Mouse (Mus musculus) right cerebral cortex, postnatal 14 days (tissue): Measurements from ENCODE around the gene Parva.
A peak's percentile ranks its signal among the peaks of the same experiment; 100 is the strongest.

Experiments used
- DNase-seq: peaks from one replicate; pipeline ENCODE4 v3.0.0; 2022

The Parva gene

DNA sequence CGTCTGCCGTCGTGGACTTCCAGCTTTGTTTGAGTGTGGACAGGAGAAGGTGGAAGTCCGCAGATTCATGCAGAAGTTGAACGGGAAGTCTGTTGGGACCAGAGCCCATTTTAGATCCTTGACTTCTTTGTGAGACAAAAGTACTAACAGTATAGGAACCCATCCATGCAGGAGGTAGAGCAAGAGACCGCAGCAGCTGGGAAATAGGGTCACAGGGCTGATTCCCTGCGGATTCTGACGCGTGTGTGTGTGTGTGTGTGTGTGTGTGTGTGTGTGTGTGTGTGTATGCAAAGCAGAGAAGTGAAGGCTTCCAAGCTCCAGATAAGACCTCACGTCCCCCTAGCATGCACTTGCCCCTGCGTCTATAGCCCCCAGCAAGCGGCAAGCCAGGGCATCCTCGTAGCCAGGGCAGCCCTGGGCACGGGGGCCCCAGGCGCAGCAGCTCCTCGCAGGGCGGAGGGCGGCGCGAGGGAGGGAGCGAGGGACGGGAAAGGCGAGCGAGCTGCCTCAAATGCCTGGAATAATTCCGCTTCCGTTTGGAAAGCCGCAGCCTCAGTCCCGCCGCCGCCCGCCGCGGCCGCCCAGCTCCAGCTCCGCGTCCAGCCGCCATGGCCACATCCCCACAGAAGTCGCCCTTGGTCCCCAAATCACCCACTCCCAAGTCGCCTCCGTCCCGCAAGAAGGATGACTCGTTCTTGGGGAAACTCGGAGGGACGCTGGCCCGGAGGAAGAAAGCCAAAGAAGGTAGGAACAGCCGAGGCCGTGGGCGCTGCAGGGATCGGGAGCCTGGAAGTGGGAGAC, at the start of gene Parva:
Parva (plus strand) TSS at position 149 of the 801 bp plus-strand sequence.
- DNase-seq, result peak; percentile 46

DNA sequence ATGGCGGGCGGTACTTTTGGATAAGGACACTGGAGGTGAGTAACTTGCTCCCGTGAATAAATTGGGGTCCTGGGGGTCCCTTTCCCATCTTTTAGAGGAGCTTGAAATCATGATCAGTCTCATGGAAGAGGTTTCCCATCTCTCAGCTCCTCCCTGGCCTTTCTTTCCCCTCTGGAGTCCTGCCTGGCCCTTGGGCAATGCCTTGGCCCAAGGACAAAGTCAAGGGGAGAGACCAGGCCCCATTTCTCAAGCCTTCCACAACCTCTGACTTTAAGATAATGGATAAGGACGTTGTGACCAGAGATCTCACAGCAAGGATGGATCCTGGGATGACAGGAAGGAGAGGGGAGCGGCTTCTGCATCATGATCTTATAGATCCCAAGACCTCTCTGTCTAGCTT, 49.2 kb upstream of the Parva start:
- DNase-seq, result no peak

DNA sequence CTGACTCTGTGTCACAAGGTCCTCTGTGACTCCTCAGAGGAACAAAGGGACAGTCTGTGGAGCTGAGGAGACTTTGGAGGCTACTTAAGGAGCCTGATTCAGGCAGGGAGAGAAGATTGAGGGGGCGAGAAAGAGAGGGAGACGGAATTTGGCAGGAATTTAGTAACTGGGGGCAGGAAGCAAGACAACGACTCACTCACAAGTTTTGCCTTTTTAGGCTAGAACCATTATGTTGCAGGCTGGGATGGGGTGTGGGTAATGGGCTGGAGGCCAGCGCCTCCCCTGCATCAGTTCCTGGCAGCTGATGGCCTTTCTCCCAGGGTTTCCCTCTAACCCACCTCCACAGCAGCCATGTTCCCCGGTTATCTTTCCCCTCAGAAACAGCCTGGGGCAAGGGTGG, 48.8 kb upstream of the Parva start:
- DNase-seq, result peak; percentile 54

DNA sequence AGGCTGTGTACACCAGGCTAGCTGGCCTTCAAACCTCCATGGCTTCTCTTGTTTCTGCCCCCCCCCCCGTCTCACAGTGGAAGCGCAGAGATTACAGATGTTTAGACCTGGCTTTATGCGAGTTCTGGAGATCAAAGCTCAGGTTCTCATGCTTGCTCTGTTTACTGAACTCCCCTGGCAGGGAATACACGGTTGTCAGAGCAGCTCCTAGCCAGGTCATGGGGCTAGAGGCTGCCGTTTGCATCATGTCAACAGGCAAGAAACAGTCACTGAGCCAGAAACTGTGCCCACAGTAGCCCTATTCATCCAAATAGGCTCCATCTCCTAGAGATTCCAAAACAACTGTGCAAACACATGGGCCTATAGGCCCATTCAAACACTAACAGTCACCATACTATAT, 40.8 kb upstream of the Parva start:
- no peak for DNase-seq

DNA sequence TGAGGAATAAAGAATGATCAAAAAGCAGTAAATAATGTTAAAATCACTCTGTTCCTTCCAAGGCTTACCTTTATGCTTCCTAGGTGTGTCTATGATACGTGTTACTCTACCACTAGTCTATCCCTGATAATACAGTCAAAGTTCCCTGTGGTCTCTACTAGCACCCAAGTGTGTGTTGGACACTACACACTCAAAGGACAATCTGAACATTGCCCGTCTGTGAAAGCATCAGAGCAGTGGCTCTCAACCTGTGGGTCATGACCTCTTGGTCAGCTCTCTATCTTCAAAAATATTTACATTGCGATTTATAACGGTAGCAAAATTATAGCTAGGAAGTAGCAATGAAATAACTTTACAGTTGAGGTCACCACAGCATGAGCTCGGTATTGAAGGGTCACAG, 39.4 kb upstream of the Parva start:
- DNase-seq, result no peak

DNA sequence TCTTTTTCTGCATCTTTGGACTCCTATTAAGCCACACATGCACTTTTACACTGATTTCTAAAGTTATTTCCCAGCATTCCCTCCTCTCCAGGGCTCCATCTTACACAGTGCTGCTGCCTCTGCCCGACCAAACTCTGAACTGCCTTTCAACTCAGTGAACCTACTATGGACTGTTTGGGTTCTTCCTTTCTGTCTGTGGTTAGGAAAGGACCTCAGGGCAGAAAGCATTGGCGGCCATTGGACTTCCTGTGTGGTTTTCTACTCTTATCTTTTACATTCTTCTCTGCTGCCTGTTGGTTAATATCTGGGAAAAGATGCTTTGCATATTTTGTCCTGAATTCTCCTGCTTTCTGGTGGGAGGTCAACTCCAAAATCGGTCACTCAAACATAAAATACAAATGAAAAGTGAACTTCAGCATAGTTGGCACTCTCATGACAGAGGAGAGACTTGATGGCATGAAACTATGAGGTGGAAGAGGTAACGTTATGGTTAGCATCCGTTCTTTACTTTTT, 38.9 kb upstream of the Parva start:
- DNase-seq, result no peak

DNA sequence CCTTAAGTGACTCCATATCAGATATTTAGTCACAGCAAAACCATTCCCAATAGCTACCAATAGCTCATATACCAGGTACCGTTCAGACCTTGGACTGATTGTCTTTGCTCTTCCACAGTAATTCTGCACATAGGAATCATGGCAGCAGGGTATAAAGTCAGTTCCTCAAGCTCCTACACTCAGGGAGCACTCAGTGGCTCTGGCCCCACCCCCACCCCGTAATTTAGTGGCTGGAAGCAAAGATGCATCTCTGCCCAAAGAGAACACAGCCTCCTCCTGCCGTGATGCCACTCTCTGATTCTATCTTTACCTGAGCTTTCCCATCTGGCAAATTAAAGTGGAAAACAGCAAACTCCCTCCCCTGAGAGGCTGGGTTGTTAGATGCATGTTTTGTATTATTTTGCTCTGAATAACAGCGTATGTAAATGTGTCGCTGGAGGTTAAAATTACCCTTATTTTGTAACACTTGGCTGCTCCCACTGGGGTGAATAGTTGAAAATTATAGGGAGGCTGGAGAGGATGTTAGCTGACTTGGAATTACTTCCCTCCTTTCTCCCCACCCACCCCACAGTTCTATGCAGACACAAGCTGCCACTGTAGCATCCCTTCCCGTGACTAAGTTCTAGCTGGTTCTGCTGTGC, 37.6 kb upstream of the Parva start:
- DNase-seq, result no peak

DNA sequence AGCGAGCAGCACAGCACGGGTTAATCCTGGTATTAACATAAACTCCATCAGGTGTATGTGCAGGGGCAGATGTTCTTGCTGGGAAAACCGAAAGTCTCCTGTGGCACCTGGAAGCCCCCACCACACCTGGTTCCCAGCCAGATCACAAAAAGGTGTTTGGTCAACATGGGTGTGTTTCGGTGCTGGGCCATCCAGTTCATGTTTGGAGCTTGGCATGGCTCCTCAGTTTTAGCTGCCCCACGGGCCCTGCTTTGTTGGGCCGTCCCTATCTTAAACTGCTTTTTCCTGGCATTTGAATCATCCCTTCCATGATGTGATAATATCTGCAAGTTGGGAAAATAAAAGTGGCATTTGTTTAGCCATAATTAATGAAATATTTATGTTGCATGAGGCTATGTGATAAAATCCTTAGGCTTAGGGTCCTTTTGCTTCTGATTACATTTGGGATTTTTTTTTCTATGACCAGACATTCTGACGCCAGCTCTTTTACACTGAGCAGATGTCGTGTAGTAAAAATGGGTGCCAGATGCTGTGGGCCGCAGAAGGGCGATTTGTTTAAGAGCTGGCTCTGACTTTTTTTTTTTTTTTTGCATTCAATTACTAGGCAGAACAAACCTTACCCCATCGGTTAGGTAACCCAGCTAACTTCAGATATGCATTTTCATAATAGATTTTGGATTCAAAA, 36.9 kb upstream of the Parva start:
- DNase-seq, result no peak

DNA sequence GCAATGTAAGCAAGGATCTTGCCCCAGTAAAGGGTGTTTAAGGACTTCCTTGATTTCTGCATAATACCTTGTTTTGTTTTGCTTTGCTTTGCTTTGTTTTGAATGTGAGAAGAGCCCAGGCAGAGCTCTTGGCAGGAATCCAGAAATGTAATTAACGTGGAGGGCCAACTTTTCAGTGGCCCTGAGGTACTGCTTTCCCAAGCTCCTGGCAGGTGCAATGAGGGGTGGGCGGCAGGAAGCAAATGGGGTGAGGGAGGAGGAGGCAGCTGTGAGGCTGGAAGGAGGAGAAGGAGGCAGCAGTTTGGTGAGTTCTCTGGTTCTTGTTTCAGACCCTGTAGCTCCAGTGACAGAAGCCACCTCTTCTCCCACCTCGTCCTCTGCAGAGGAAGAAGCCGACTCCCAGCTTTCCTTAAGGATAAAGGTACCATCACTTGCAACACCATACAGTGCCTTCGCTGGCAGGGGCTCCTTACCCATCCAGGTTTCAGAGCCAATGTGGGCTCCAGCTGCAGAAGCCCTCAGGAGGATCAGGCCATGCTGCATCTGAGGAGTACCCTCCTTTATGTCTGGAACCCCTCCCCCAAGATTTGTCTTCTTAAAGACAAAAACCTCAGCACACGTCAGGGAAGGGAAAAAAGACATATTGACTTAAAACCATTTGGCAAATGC, 36.2 kb upstream of the Parva start:
- DNase-seq, result no peak

DNA sequence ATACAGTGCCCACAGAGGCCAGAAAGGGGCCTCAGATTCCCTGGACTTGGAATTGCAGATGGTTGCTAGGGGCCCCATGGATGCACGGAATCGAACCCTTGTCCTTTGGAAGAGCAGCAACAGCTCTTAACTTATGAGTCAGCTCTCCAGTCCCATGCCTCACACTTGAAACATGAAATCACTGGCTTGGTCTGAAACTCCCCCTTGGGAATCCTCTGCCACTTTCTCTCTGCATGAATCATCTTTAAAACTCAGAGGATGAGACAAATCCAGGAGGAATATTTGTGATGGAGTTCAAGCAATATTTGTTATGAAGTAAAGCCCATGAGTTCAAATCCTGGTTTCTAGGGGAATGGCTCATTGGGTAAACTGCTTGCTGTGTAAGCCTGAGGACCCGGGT, 29.5 kb upstream of the Parva start:
- DNase-seq, result no peak

DNA sequence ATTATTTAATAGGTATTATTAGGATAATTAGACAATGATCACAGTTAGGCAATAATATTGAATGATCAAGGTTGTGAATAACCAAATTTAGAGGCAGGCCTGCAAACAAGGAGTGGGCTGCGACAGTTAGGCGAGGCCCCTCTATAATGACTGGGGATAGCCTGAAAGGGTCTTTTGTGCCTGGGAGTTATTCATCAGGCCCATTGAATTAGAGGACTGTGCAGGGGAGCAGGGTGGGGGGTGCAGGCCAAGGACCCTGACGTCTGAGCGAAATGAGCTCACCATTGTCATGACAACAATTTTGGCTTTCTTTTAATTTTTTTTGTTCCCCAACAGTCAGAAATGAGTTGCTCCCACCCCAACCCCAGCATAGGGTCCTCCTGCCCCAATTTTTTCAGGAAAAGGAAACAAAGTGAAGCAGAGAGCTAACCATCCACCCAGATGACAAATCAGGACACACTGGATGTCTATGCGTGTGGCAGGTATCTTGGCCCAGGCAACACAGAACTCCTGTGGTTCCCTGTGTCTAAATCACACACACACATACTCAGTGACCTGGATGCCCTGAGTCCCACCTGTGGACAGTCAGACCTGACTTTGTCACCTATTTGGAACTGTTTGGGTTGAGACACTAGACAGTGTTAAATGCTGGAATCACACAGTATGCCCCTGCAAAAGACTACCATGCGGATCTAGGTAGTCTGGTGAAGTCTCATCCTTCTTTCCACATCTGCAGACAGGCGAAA, 27.7 kb upstream of the Parva start:
- no peak for DNase-seq

DNA sequence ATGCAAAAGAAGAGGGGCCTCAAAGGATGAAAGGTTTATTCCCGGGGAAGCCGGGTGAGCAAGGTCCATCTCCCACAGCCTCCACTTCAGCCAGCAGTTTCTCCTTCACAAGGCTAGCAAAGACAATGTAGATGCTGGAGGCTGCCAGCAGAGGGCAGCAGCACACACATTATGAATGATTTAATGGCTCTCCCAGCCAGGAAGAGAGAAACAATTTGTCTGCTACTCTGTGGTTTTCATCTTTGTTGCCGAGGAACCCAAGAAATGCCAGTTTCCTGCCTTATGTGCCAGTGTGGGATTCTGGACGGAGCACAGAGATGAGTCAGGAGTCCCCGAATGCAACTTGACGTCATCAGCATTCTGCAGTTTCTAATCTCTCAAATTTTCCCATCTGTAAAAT, 27.1 kb upstream of the Parva start:
- peak; percentile 81 for DNase-seq

DNA sequence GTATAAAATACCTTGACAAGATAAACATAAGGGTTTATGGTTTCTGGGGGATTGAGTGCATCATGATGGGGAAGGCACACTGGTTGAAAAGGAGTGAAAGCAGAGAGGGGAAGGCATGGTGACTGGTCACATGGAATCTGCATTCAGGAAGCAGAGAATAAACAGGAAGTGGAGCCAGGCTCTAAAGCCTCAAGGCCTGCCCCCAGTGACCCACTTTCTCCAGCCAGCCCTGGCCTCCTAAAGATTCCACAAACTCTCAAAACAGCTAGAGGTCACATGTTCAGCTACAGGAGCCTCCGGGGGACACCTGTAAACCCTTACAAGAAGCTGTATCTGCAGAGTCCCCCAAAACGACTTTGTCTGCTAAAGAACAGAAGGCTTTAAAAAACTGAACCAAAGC, 22.2 kb upstream of the Parva start:
- DNase-seq, result no peak

DNA sequence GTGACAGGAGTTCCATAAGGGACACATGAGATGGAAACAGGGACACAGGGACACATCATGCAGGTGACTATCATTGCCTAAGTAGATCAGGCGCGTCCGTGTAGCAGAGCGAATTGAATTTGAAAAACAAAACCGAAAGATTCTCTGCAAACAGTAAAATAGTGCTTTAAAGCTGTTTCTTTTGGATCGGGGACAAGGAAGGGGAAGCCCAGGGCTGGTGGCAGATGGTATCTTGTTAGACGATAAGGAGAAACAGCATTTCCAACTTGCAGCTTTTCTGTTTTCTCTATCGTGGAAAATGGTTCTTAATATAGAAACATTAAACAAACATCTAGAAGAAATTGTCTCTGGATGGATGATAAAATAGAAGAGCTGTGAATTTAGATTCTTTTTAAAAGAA, 21.7 kb upstream of the Parva start:
- DNase-seq, result no peak

DNA sequence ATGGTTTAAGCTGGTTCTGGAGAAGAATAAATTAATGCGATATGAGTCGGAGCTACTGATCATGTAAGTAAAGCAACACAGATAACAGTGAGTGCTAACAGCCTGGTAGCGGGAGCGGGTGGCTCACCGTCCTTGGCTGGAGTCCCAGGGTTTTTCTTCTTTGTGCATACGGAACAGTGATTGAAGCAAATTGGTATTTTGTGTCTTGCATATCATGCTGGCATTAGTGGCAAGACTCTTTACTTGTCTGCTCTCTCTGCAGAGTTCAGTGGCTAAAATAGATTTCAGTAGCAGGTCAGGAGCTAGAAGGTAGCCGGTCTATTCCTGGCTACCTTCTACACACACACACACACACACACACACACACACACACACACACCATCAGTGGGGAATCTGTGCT, 19.7 kb upstream of the Parva start:
- no peak for DNase-seq

DNA sequence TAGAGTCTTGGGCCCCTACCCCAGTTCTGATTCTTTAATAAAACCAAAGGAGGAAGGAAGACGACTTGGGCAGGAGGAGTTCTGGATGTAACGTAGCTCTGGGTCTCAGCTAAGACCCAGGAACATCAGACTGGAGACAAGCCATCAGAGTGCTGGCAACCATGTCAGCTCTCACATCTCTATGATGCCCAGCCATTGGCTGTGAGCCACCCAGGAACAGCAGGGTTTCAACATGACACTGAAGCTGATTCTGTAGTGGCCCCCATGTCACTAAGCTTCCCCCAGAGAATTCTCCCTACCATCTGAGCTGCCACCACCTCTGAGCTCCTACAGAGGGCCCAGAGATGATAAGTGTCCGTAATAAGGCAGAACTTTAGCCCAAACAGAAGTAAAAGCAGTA, 17.3 kb upstream of the Parva start:
- no peak for DNase-seq

DNA sequence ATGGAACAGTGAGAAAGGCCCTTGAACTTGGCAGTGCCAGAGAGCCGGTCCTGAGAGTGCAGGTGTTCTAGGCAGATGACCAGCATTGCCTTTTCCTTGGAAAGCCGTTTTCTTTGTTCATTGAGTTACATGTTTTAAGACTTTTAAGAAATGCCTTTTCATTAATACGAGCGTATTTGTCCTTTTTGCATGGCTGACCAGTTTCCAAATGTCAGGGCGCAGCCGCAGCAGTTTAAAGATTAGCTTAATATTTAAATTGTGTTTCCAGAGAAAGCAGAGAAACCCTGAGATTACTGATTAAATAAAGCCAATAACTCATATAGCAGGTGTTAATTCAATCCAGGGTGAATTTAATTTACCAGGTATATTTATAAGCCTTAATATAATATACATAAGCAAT, 14.0 kb upstream of the Parva start:
- no peak for DNase-seq

DNA sequence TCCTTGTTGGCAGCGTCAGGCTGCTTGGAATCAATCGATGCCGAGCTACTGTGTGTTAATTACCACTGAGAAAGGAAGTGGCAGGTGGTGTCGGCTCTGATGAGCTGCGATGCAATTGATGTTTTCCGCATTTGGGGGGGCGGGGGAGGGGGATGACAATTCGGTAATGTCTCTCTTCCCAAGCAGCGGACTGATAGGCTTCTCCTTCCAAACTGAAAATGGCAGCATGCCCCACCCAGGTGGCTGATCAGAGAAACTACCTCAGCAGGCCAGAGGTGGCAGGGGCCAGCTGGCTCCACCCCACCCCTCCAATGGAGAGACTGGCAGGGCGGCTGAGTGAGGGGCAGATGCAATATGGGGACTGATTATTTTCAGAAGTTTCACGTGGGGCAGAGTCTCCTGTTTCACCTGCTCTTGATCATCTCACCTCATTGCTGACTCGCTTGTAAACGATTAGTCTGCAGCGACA, 11.2 kb upstream of the Parva start:
- no peak for DNase-seq

DNA sequence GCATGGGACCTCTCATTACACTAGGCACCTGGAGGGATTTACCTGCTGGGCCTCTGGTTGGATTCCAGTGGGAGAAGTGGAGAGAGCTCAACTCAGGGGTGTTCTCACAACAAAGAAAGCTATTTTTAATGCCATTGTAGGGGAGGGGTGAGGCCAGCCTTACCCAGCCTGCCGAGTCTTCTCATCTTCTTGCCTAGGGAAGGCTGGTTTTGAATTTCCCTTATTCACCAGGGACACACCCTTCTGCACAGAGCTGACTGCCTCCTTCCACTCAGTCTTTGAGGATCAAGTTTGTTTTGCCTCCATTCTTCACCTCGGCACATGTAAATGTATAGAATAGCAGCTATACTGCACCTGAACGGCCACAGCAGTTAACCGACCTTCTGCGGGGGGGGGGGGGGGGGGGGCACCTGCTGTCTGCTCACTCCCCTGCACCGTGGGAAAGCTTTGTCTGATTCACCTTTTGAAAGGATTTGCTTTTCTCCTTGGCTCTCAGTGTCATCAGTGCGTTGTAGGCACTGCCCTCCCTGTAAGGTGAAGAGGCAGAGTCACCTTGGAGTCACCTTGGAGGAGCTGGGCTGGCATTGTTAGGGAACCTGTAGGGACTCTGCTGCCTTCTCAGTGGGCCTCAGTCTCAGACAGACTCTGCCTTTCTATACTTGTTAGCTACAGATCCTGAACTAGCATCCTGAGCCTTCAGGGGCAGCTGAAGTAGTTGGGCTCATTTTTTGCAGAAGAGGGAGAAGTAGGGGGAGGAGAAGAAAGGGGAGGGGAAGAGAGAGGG, 10.4 kb upstream of the Parva start:
- no peak for DNase-seq

DNA sequence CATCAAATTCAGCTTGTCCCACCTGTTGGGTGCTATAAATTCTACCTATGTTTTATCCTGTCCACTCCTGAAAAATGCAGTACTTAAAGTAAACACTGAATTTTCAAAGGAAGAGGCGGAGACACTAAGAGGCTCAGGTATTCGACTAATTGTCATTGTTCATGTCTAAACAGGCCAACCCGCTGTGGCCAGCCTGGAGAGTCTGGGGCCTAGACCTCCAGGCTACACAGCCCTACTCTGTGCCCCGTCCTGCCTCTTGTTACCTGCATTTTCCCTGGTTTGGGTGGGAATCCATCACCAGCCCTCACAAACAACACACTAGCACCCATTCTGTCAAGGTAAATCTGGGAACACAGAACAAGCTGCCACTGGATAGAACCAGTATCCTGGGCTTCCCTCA, 9.7 kb upstream of the Parva start:
- DNase-seq, result no peak

DNA sequence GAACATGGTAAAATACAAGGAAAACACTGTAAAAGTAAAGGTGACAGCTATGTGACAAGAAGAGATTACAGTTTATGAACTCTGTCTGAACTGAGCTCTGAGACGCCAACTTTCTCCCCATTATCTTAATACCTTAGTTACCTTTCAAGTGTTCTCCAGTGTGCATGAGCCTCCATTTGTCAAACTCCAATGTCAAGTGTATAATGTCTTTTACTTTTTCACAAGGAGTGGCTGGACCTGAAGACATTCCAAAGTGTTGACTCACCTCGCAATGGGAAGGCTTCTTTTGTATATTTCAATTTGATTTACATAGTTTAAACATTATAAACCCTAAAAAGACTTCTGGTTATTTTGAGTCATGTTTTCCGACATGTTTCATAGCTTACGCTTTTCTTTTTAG, 3.9 kb upstream of the Parva start:
- no peak for DNase-seq

DNA sequence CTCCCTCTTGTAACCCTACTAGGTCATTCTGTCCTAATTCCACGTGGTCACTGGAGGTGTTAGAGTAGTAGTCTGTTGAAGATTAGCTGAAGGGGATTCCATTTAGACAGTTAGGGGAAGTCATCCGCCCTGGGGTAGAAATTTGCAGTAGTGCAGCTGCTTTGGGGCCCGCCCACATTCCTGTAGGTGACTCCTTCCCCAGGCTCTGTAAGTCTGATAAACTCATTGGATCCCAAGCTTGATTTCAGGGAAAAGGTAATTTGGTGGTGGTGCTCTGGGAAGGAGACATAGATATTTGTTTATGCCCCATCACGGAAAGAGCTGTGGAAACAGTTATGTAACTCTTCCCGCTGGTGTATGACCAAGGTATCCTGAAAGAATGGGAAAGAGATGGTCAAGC, 494 bp upstream of the Parva start:
- DNase-seq, result no peak
